Mouse (Mus musculus): ENCODE data around the gene Pts. TPM values are rescaled to one million over a fixed set of nuclear protein-coding genes. Genes with fewer than 3 reads are reported as not detected.

Pts gene
- polyA plus RNA-seq, 1 experiment from 2014 or later, result 48.9 TPM

- Histone ChIP-seq H3K27me3 (ENCODE audit: insufficient read depth, low read length) (no peaks in the 10 kb centered on the region), H3K4me2 (ENCODE audit: low read depth, low read length) (no peak overlapping the region), H3K4me1 (ENCODE audit: insufficient read depth) (peaks cover 7% of the 10 kb centered on the region; the same call in 1 of the 2 replicates), H3K4me3 (ENCODE audit: low read depth, low read length) (no peak overlapping the region), H3K27ac (ENCODE audit: low read depth) (peak overlapping the region; percentile 18; the same call in 1 of the 2 replicates), H3K36me3 (replicated peaks; ENCODE audit: insufficient read depth, low read length) (peaks cover 24% of the 10 kb centered on the region), H3K9me3 (ENCODE audit: low read length) (no peaks in the 10 kb centered on the region), H3K9ac (replicated peaks) (no peak overlapping the region)
- TF ChIP-seq CTCF (IDR thresholded peaks at IDR 0.05; ENCODE audit: low read depth) (no peak), EP300 (IDR thresholded peaks at IDR 0.05; ENCODE audit: low read depth) (no peak)
- DNase-seq (no peak), ATAC-seq (no peak)
- WGBS (ENCODE audit: insufficient replicate concordance), result 67% methylated on average over 5 of the region's 5 CpGs
These were observed 3.6 kb downstream of the Pts start for GRCm38 (mm10) chr9:50524936-50525335.

- Histone ChIP-seq H3K4me3 (ENCODE audit: low read depth, low read length) (no peak overlapping the region), H3K9me3 (ENCODE audit: low read length) (no peaks in the 10 kb centered on the region), H3K4me1 (ENCODE audit: insufficient read depth) (peaks cover 2% of the 10 kb centered on the region; the same call in 1 of the 2 replicates), H3K9ac (replicated peaks) (no peak overlapping the region), H3K27me3 (ENCODE audit: insufficient read depth, low read length) (no peaks in the 10 kb centered on the region), H3K4me2 (ENCODE audit: low read depth, low read length) (no peak overlapping the region), H3K36me3 (replicated peaks; ENCODE audit: insufficient read depth, low read length) (peaks cover 24% of the 10 kb centered on the region), H3K27ac (ENCODE audit: low read depth) (no peak overlapping the region)
- DNase-seq (no peak), ATAC-seq (no peak)
- WGBS (ENCODE audit: insufficient replicate concordance), result 65% methylated on average over 5 of the region's 5 CpGs
- TF ChIP-seq CTCF (IDR thresholded peaks at IDR 0.05; ENCODE audit: low read depth) (no peak), EP300 (IDR thresholded peaks at IDR 0.05; ENCODE audit: low read depth) (no peak)
These were observed 6.0 kb downstream of the Pts start for GRCm38 (mm10) chr9:50522574-50522973.

GRCm38 (mm10) chr9:50521562-50521961, 7.0 kb downstream of the Pts start:
- WGBS (ENCODE audit: insufficient replicate concordance), result 35% methylated on average over 2 of the region's 2 CpGs
- Histone ChIP-seq H3K4me2 (ENCODE audit: low read depth, low read length) (no peak overlapping the region), H3K27me3 (ENCODE audit: insufficient read depth, low read length) (no peaks in the 10 kb centered on the region), H3K27ac (ENCODE audit: low read depth) (no peak overlapping the region), H3K4me1 (ENCODE audit: insufficient read depth) (no peaks in the 10 kb centered on the region), H3K9me3 (ENCODE audit: low read length) (no peaks in the 10 kb centered on the region), H3K36me3 (replicated peaks; ENCODE audit: insufficient read depth, low read length) (peaks cover 24% of the 10 kb centered on the region), H3K9ac (replicated peaks) (no peak overlapping the region), H3K4me3 (ENCODE audit: low read depth, low read length) (no peak overlapping the region)
- DNase-seq (no peak), ATAC-seq (no peak)
- TF ChIP-seq EP300 (IDR thresholded peaks at IDR 0.05; ENCODE audit: low read depth) (no peak), CTCF (IDR thresholded peaks at IDR 0.05; ENCODE audit: low read depth) (peak; percentile 44)

GRCm38 (mm10) chr9:50520748-50521147, 7.8 kb downstream of the Pts start:
- WGBS (ENCODE audit: insufficient replicate concordance), result 48% methylated on average over 6 of the region's 6 CpGs
- ATAC-seq (0 out of 2 replicates have a peak, but pooled peaks have one; percentile 21), DNase-seq (no peak)
- TF ChIP-seq CTCF (IDR thresholded peaks at IDR 0.05; ENCODE audit: low read depth) (no peak), EP300 (IDR thresholded peaks at IDR 0.05; ENCODE audit: low read depth) (no peak)
- Histone ChIP-seq H3K27ac (ENCODE audit: low read depth) (no peak overlapping the region), H3K4me3 (ENCODE audit: low read depth, low read length) (no peak overlapping the region), H3K36me3 (replicated peaks; ENCODE audit: insufficient read depth, low read length) (peaks cover 24% of the 10 kb centered on the region), H3K4me1 (ENCODE audit: insufficient read depth) (no peaks in the 10 kb centered on the region), H3K27me3 (ENCODE audit: insufficient read depth, low read length) (no peaks in the 10 kb centered on the region), H3K9ac (replicated peaks) (no peak overlapping the region), H3K9me3 (ENCODE audit: low read length) (no peaks in the 10 kb centered on the region), H3K4me2 (ENCODE audit: low read depth, low read length) (no peak overlapping the region)

GRCm38 (mm10) chr9:50518781-50519180, 9.7 kb downstream of the Pts start:
- H3K4me1 ChIP-seq (ENCODE audit: insufficient read depth), result no peaks in the 10 kb centered on the region
- H3K4me2 ChIP-seq (ENCODE audit: low read depth, low read length), result no peak overlapping the region
- no peaks in the 10 kb centered on the region for H3K9me3 ChIP-seq (ENCODE audit: low read length)
- no peaks in the 10 kb centered on the region for H3K27me3 ChIP-seq (ENCODE audit: insufficient read depth, low read length)
- WGBS (ENCODE audit: insufficient replicate concordance), result 27% methylated on average over 2 of the region's 2 CpGs
- H3K36me3 ChIP-seq (replicated peaks; ENCODE audit: insufficient read depth, low read length), result peaks cover 14% of the 10 kb centered on the region
- TF ChIP-seq EP300 (IDR thresholded peaks at IDR 0.05; ENCODE audit: low read depth) (no peak), CTCF (IDR thresholded peaks at IDR 0.05; ENCODE audit: low read depth) (peak; percentile 78)
- no peak overlapping the region for H3K4me3 ChIP-seq (ENCODE audit: low read depth, low read length)
- no peak overlapping the region for H3K27ac ChIP-seq (ENCODE audit: low read depth)
- no peak for ATAC-seq
- H3K9ac ChIP-seq (replicated peaks), result no peak overlapping the region
- DNase-seq, result peak; percentile 49

GRCm38 (mm10) chr9:50515462-50515861, 13.1 kb downstream of the Pts start:
- Histone ChIP-seq H3K4me2 (ENCODE audit: low read depth, low read length) (no peak overlapping the region), H3K27ac (ENCODE audit: low read depth) (no peak overlapping the region), H3K27me3 (ENCODE audit: insufficient read depth, low read length) (no peaks in the 10 kb centered on the region), H3K9ac (replicated peaks) (no peak overlapping the region), H3K4me1 (ENCODE audit: insufficient read depth) (no peaks in the 10 kb centered on the region), H3K9me3 (ENCODE audit: low read length) (no peaks in the 10 kb centered on the region), H3K4me3 (ENCODE audit: low read depth, low read length) (no peak overlapping the region), H3K36me3 (replicated peaks; ENCODE audit: insufficient read depth, low read length) (no peaks in the 10 kb centered on the region)
- no peak for DNase-seq
- WGBS (ENCODE audit: insufficient replicate concordance), result 62% methylated on average over 5 of the region's 5 CpGs
- TF ChIP-seq EP300 (IDR thresholded peaks at IDR 0.05; ENCODE audit: low read depth), result no peak
- TF ChIP-seq CTCF (IDR thresholded peaks at IDR 0.05; ENCODE audit: low read depth), result no peak
- ATAC-seq, result no peak

GRCm38 (mm10) chr9:50507570-50507969, 21.0 kb downstream of the Pts start:
- TF ChIP-seq EP300 (IDR thresholded peaks at IDR 0.05; ENCODE audit: low read depth), result no peak
- TF ChIP-seq CTCF (IDR thresholded peaks at IDR 0.05; ENCODE audit: low read depth), result no peak
- H3K4me1 ChIP-seq (ENCODE audit: insufficient read depth), result peaks cover 15% of the 10 kb centered on the region
- WGBS (ENCODE audit: insufficient replicate concordance), result 37% methylated on average over 7 of the region's 7 CpGs
- peak overlapping the region; percentile 75 for H3K27ac ChIP-seq (ENCODE audit: low read depth)
- H3K9ac ChIP-seq (replicated peaks), result no peak overlapping the region
- no peak overlapping the region for H3K4me3 ChIP-seq (ENCODE audit: low read depth, low read length)
- no peak overlapping the region; the same call in 1 of the 2 replicates for H3K4me2 ChIP-seq (ENCODE audit: low read depth, low read length)
- ATAC-seq (peak; percentile 80), DNase-seq (peak; percentile 42)
- H3K27me3 ChIP-seq (ENCODE audit: insufficient read depth, low read length), result no peaks in the 10 kb centered on the region
- H3K9me3 ChIP-seq (ENCODE audit: low read length), result no peaks in the 10 kb centered on the region
- no peaks in the 10 kb centered on the region for H3K36me3 ChIP-seq (replicated peaks; ENCODE audit: insufficient read depth, low read length)

All from liver, postnatal 0 days (tissue).